Mouse (Mus musculus) olfactory bulb, adult 2 months (tissue): ENCODE data around the gene Klf6. TPM values are rescaled to one million over a fixed set of nuclear protein-coding genes. Genes with fewer than 3 reads are reported as not detected.

ENCODE experiments used
- H3K27ac ChIP-seq: fragments of 200-500 bp; 2 replicates; pipeline ENCODE4 v1.5.1; 2012; ENCODE audit warnings: low read depth, low read length; ENCODE audit not compliant: insufficient read depth
- H3K4me1 ChIP-seq: fragments of 200-500 bp; 2 replicates; pipeline ENCODE4 v1.6.1; 2012; ENCODE audit warnings: low read length; ENCODE audit not compliant: control insufficient read depth, insufficient read depth
- H3K4me3 ChIP-seq: fragments of 200-500 bp; 2 replicates; pipeline ENCODE4 v1.5.1; 2012; ENCODE audit warnings: mild to moderate bottlenecking, low read depth, low read length, moderate library complexity; ENCODE audit not compliant: insufficient read depth
- CTCF ChIP-seq: fragments of 200-500 bp; IDR thresholded peaks from 2 replicates; pipeline ENCODE4 v1.5.1; 2012; ENCODE audit warnings: low read depth, mild to moderate bottlenecking, low read length, moderate library complexity; ENCODE audit not compliant: insufficient read depth
- POLR2A ChIP-seq: fragments of 200-500 bp; IDR thresholded peaks from 2 replicates; pipeline ENCODE4 v1.6.1; 2012; ENCODE audit warnings: mild to moderate bottlenecking, low read depth, low read length, moderate library complexity; ENCODE audit not compliant: insufficient read depth
- WGBS: fragments of 180-500 bp; shearing (Covaris S2); methylation state at CpG from one replicate; pipeline ENCODE4 v1.1.7; 2018; 5-methylcytosine and 5-hydroxymethylcytosine counted together
- polyA plus RNA-seq: library from polyadenylated mRNA; stranded (reverse); fragments of >200 nt; gene quantifications from 2 replicates; pipeline ENCODE4 v1.2.4, GENCODE M21; 2012; ENCODE audit warnings: low replicate concordance; ENCODE audit not compliant: missing spikeins, insufficient read depth, insufficient read length

Gene Klf6
- polyA plus RNA-seq, 1 experiment: not detected

- no peaks in the 10 kb centered on the region for H3K4me1 ChIP-seq
- H3K4me3 ChIP-seq: no peak overlapping the region
- no peak for TF ChIP-seq CTCF
- TF ChIP-seq POLR2A: no peak
- no peak overlapping the region for H3K27ac ChIP-seq
- WGBS: 75% methylated on average over 4 of the region's 4 CpGs
Measured at GRCm38 (mm10) chr13:5837174-5837777, 24.0 kb upstream of the Klf6 start.

- H3K27ac ChIP-seq: no peak overlapping the region
- no peaks in the 10 kb centered on the region for H3K4me1 ChIP-seq
- no peak overlapping the region for H3K4me3 ChIP-seq
- WGBS: 93% methylated on average over 6 of the region's 6 CpGs
- TF ChIP-seq CTCF (no peak), POLR2A (no peak)
Measured at GRCm38 (mm10) chr13:5841418-5841817, 19.9 kb upstream of the Klf6 start.

- H3K4me3 ChIP-seq: no peak overlapping the region
- no peaks in the 10 kb centered on the region for H3K4me1 ChIP-seq
- TF ChIP-seq POLR2A (no peak), CTCF (no peak)
- H3K27ac ChIP-seq: no peak overlapping the region
- 77% methylated on average over 5 of the region's 5 CpGs for WGBS
Measured at GRCm38 (mm10) chr13:5842911-5843310, 18.4 kb upstream of the Klf6 start.

DNA sequence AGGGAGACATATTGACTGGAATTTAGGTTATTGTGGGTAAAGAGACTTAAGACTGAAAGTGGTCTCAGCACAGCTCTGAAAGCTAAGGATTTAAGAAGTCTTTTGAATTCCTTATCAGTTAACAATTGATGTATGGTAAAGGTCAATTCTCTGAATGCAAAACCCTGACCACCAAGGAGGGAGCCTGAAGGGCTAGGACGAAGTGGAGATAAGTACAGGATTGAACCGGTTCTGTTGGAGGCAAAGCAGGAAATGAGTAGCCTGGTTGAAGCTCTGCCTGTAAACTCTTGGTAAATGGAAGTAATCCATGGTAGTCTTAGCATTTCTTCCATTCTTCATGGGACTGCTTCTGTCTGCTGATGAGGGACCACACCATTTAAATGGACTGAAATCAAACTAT is 17.5 kb upstream of the Klf6 start:
- 80% methylated on average over 2 of the region's 2 CpGs for WGBS
- Histone ChIP-seq H3K4me3 (no peak overlapping the region), H3K27ac (no peak overlapping the region), H3K4me1 (no peaks in the 10 kb centered on the region)
- no peak for TF ChIP-seq CTCF
- no peak for TF ChIP-seq POLR2A

GRCm38 (mm10) chr13:5844338-5844737 is 16.9 kb upstream of the Klf6 start:
- no peaks in the 10 kb centered on the region for H3K4me1 ChIP-seq
- no peak overlapping the region for H3K27ac ChIP-seq
- 93% methylated on average over 5 of the region's 5 CpGs for WGBS
- no peak for TF ChIP-seq POLR2A
- no peak for TF ChIP-seq CTCF
- H3K4me3 ChIP-seq: no peak overlapping the region

DNA sequence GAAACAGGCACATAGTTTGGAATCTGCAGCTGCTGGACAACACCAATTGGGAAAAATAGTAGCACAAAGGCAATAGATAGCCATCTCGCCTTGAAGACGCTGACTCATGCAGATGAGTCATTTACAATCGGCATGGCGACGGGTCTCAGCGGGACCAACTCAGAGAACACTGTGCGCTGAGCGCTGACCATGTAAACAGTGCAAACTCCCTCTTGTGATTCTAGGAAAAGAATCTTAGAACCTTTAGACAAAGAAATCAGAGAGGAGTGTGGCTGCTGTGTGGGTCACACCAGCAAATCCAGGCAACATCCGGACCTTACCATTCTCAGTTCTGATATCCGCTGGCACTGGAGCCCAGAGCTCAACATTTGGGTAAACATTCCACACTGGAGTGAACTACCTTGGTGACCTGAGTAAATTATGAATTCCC is 16.1 kb upstream of the Klf6 start:
- no peaks in the 10 kb centered on the region for H3K4me1 ChIP-seq
- H3K4me3 ChIP-seq: no peak overlapping the region
- TF ChIP-seq CTCF (no peak), POLR2A (no peak)
- 60% methylated on average over 10 of the region's 10 CpGs for WGBS
- H3K27ac ChIP-seq: no peak overlapping the region

DNA sequence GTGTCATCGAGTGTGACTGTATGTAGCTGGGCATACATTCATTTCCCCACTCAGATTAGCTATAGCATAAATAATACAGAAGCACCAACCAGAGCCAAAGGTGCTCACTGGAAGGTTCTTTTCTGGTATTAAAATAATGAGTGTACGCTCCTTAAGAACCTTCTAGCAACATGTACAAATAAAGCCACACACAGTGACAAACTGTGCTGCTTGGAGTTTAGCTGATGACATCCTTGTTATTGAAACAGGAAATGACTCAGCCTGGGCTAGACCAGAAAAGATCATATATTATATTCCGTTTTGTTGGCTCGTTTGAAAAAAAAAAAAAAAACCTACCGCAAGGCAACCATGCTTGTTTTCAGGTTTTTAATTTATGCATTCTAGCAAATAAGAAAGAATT is 15.7 kb upstream of the Klf6 start:
- Histone ChIP-seq H3K4me1 (no peaks in the 10 kb centered on the region), H3K27ac (no peak overlapping the region), H3K4me3 (no peak overlapping the region)
- TF ChIP-seq CTCF (no peak), POLR2A (no peak)
- 86% methylated on average over 5 of the region's 5 CpGs for WGBS

GRCm38 (mm10) chr13:5846860-5847259 is 14.4 kb upstream of the Klf6 start:
- WGBS: 66% methylated on average over 4 of the region's 4 CpGs
- Histone ChIP-seq H3K4me1 (no peaks in the 10 kb centered on the region), H3K27ac (no peak overlapping the region), H3K4me3 (no peak overlapping the region)
- TF ChIP-seq CTCF (no peak), POLR2A (no peak)

DNA sequence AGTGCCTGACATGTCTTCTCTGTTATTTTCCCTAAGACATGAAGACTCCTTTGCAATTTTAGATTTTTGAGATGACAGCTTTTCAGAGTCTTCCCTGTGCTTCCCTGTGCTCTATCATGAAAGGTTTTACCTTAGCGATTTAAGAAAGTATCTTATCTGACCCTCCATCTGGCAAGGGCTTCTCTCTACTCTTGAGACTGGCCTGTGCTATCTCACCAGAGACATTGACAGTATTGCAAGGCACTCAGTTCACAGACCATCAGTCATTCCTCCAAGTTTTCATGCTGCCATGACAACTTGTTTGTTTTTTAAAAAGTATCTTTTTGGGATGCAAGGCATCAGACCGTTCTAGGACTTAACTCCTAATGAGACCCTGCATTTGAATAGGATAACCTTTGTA is 13.5 kb upstream of the Klf6 start:
- H3K4me1 ChIP-seq: no peaks in the 10 kb centered on the region
- TF ChIP-seq CTCF: no peak
- no peak for TF ChIP-seq POLR2A
- whole genome bisulfite sequencing: 68% methylated on average over 2 of the region's 2 CpGs
- H3K4me3 ChIP-seq: no peak overlapping the region
- H3K27ac ChIP-seq: no peak overlapping the region

DNA sequence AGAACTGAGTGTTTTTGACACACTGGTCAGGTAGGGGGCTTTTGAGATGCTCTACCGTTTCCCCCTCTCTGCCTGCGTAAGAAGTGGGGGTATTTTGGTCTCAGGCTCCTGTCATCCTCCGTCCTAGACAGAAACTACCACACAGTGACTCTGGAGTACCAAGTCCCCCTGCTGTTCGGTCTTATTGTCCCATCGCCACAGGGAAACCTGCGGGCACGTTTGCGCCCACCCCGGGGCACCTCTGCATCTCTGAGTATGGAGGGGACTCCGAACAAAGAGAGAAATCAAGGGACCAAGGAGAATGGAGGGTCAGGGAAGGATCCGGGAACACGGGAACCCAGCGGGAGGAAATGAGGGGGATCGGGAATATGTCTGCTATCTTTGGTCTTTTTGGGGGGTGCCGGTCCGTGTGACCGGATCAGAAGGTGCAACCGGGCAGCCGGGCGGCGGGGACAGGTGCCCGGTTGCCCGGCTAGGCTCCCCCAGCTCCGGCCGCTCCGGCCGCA is 578 bp upstream of the Klf6 start:
- peak overlapping the region; percentile 97 for H3K27ac ChIP-seq
- WGBS: 1% methylated on average over 27 of the region's 27 CpGs
- TF ChIP-seq CTCF: peak; percentile 46; the same call in 1 of the 2 replicates
- TF ChIP-seq POLR2A: no peak; the same call in 1 of the 2 replicates
- H3K4me1 ChIP-seq: peaks cover 7% of the 10 kb centered on the region; the same call in 1 of the 2 replicates
- peak overlapping the region; percentile 85 for H3K4me3 ChIP-seq
